Mouse (Mus musculus) lung, postnatal 0 days (tissue): ENCODE results near the gene Ttc33.

ENCODE experiments used
- CTCF ChIP-seq: IDR thresholded peaks from 2 replicates; pipeline ENCODE4 v1.5.1; 2016; ENCODE audit warnings: antibody characterized with exemption, mild to moderate bottlenecking
- EP300 ChIP-seq: IDR thresholded peaks from 2 replicates; pipeline ENCODE4 v1.6.1; 2016; ENCODE audit warnings: antibody characterized with exemption, mild to moderate bottlenecking, control low read depth

DNA sequence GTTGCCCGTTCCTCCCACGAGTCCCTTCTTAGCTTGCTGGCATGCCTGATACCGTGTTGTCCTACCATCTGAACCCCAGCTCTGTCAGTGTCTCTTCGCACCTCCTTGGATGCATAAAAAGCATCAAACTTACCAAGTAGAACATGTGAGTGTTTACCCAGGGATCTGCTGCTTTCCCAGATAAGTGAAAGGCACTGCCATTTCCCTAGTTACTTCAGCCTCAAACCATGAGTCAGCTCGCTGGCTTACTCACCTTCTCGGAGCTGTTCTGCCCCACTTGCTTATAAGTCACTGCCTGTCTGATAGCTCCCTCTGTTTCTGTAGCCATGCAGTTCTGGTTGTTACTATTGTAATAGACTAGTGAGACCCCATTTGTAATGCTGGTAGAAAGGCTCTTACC lies 9.1 kb downstream of the Ttc33 start:
- TF ChIP-seq EP300 (no peak), CTCF (no peak)
